Mouse (Mus musculus) limb, embryonic 13.5 days (tissue): Measurements from ENCODE around the gene Rasl11a. TPM values are rescaled to one million over a fixed set of nuclear protein-coding genes. Genes with fewer than 3 reads are reported as not detected.

Source experiments
- ATAC-seq: fragments of 200-750 bp; cut with Nextera tagmentation; 2 replicates; pipeline ENCODE4 v1.8.0; 2017; ENCODE audit warnings: low read depth, moderate number of reproducible peaks, moderate TSS enrichment; ENCODE audit not compliant: low FRiP score
- H3K27ac ChIP-seq: fragments of 300-500 bp; sonication (generic); 2 replicates; pipeline ENCODE4 v1.5.1; 2015; ENCODE audit warnings: inconsistent platforms, mild to moderate bottlenecking, moderate library complexity
- H3K27me3 ChIP-seq: fragments of 300-500 bp; sonication (generic); 2 replicates; pipeline ENCODE4 v1.6.1; 2015; ENCODE audit warnings: mild to moderate bottlenecking, inconsistent platforms
- H3K36me3 ChIP-seq: fragments of 300-500 bp; sonication (generic); 2 replicates; pipeline ENCODE4 v1.6.1; 2015; ENCODE audit warnings: inconsistent platforms, mild to moderate bottlenecking, moderate library complexity
- H3K4me1 ChIP-seq: fragments of 300-500 bp; sonication (generic); 2 replicates; pipeline ENCODE4 v1.6.1; 2015; ENCODE audit warnings: inconsistent platforms
- H3K4me2 ChIP-seq: fragments of 300-500 bp; sonication (generic); replicated peaks from 2 replicates; pipeline ENCODE4 v1.6.1; 2015; ENCODE audit warnings: inconsistent platforms, mild to moderate bottlenecking, moderate library complexity
- H3K4me3 ChIP-seq: fragments of 300-500 bp; sonication (generic); 2 replicates; pipeline ENCODE4 v1.5.1; 2015; ENCODE audit warnings: moderate library complexity, mild to moderate bottlenecking, inconsistent platforms
- H3K9ac ChIP-seq: fragments of 300-500 bp; sonication (generic); 2 replicates; pipeline ENCODE4 v1.6.1; 2015; ENCODE audit warnings: mild to moderate bottlenecking, inconsistent platforms
- H3K9me3 ChIP-seq: fragments of 300-500 bp; sonication (generic); 2 replicates; pipeline ENCODE4 v1.6.1; 2016; ENCODE audit warnings: inconsistent platforms
- WGBS: fragments of 180-500 bp; shearing (Covaris S2); methylation state at CpG from one replicate; pipeline ENCODE4 v1.1.7; 2015; 5-methylcytosine and 5-hydroxymethylcytosine counted together
- polyA plus RNA-seq: library from polyadenylated mRNA; unstranded; fragments of >200 nt; fragmentation: Nextera tagmentation; extraction: Ambion mirVana; gene quantifications from 2 replicates; pipeline ENCODE4 v1.2.1, GENCODE M21; 2015

Gene Rasl11a
- polyA plus RNA-seq = 18.1 and 20.4 TPM in 2 replicates

DNA sequence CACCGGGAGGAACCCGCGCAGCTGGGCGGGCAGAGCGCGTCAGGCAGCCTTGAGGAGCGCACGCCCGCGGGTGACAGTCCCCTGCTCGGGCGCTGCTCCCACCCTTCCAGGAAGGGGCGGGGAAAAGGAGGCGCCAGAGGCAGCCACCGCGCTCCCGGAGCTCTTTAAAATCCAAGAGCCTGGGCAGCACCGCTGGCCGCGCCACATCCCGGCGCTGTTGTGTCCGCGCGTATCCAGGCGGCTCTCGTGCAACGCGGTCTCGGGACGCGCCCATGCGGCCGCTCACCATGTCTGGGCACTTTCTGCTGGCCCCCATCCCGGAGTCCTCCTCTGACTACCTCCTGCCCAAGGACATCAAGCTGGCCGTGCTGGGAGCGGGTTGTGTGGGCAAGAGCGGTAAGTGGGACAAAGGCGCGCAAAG lies at the start of gene Rasl11a:
Rasl11a (plus strand) TSS at position 127 of the 421 bp plus-strand sequence.
- peak; percentile 88 for ATAC-seq
- under 1% methylated on average over 39 of the region's 40 CpGs for WGBS
- Histone ChIP-seq H3K4me3 (peak within 1 kb of the TSS; percentile 69), H3K27ac (peak within 1 kb of the TSS; percentile 48), H3K9ac (peak within 1 kb of the TSS; percentile 78), H3K27me3 (no peaks in the 10 kb centered on the region), H3K4me2 (peak within 1 kb of the TSS; percentile 94), H3K4me1 (peaks cover 18% of the 10 kb centered on the region), H3K36me3 (no peaks in the 10 kb centered on the region), H3K9me3 (no peaks in the 10 kb centered on the region)

DNA sequence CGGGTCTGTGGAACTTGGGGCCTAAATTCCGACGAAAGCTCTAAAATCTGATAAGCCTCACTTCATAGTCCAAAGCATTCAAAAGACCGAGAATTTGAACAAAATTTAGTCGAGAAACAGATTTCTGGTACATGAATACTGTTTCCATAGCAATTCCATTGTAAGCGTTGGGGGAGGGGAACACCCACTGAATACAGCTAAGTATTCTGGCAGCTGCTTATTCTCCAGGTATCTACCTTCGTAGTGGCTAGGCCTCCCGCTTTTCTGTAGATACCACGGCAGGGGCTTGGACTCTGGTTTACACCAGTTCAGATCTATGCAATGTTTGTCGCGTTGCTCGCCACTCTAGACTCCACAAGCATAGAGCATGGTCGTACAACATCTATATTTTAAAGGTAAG lies 49.1 kb upstream of the Rasl11a start:
- no peak overlapping the region for H3K4me2 ChIP-seq
- no peaks in the 10 kb centered on the region for H3K36me3 ChIP-seq
- H3K4me1 ChIP-seq = peaks cover 30% of the 10 kb centered on the region
- no peaks in the 10 kb centered on the region for H3K27me3 ChIP-seq
- no peaks in the 10 kb centered on the region for H3K9me3 ChIP-seq
- no peak overlapping the region for H3K27ac ChIP-seq
- no peak for ATAC-seq
- no peak overlapping the region for H3K4me3 ChIP-seq
- WGBS = 79% methylated on average over 13 of the region's 13 CpGs
- no peak overlapping the region for H3K9ac ChIP-seq

DNA sequence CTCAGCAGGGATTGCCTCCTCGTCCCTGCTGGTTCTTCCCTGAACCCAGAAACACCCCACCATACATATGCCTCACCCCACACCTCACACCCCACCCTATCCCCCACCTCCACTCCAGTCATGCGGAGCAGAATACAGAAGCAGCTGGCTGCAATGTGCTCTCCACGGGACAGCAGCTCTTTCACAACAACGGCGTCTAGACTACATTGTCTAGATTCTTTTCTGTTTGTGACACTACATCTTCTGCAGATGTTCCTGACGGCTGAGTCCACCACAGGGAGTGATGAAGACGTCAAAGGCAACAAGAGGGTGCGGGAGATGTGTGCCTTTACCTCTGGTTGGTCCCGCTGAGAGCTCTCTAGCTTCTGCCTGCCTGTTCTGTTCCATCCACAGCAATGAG lies 46.8 kb upstream of the Rasl11a start:
- H3K27ac ChIP-seq = no peak overlapping the region
- no peaks in the 10 kb centered on the region for H3K27me3 ChIP-seq
- ATAC-seq = no peak
- H3K4me3 ChIP-seq = no peak overlapping the region
- WGBS = 66% methylated on average over 9 of the region's 9 CpGs
- H3K9me3 ChIP-seq = peaks cover 7% of the 10 kb centered on the region
- H3K4me1 ChIP-seq = peaks cover 7% of the 10 kb centered on the region
- H3K9ac ChIP-seq = no peak overlapping the region
- no peak overlapping the region for H3K4me2 ChIP-seq
- no peaks in the 10 kb centered on the region for H3K36me3 ChIP-seq

DNA sequence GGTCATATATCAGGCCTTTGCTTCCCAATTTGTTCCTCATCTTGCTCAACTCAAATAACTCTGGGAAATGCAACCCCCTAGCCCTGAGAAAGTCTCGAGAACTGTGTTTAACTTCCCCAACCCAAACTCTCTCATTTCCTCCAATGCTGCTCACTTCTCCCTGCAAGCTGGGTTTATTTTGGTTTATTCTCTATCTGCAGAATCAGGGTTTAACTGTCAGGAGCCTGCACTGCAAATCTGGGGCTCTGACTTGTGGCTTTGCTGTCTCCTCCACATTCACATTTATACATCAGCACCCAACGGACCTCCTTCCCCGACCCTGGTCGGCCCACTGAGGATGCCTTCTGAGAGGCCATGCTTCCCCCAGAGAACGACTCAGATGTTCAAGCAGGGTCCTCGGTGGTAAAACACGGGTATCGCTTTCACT lies 38.9 kb upstream of the Rasl11a start:
- Histone ChIP-seq H3K27me3 (no peaks in the 10 kb centered on the region), H3K4me2 (no peak overlapping the region), H3K27ac (no peak overlapping the region), H3K4me3 (no peak overlapping the region), H3K9ac (no peak overlapping the region), H3K4me1 (no peaks in the 10 kb centered on the region), H3K36me3 (no peaks in the 10 kb centered on the region), H3K9me3 (peaks cover 7% of the 10 kb centered on the region)
- 73% methylated on average over 8 of the region's 8 CpGs for WGBS
- ATAC-seq = no peak

DNA sequence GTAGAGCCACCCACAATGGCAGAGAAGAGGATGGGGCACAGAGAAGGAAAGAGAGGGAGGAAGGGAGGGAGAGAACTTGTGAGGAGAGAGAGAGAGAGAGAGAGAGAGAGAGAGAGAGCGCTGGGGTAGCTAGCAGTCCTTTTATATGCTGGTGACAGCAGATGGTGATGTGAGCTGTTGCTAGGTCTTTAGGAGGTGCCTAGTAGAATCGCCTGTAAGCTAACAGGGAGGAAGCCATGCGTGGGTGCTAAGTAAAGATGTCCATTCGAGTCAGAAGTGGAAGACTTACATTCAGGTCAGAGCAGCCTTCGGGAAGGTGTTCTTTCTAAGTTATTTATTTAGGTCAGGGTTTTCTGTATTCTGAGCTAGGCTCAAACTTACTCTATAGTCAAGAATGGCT lies 34.9 kb upstream of the Rasl11a start:
- Histone ChIP-seq H3K27ac (no peak overlapping the region), H3K9ac (no peak overlapping the region), H3K36me3 (no peaks in the 10 kb centered on the region), H3K9me3 (no peaks in the 10 kb centered on the region), H3K4me3 (no peak overlapping the region), H3K27me3 (no peaks in the 10 kb centered on the region), H3K4me1 (no peaks in the 10 kb centered on the region), H3K4me2 (no peak overlapping the region)
- no peak for ATAC-seq
- 75% methylated on average over 5 of the region's 5 CpGs for WGBS

DNA sequence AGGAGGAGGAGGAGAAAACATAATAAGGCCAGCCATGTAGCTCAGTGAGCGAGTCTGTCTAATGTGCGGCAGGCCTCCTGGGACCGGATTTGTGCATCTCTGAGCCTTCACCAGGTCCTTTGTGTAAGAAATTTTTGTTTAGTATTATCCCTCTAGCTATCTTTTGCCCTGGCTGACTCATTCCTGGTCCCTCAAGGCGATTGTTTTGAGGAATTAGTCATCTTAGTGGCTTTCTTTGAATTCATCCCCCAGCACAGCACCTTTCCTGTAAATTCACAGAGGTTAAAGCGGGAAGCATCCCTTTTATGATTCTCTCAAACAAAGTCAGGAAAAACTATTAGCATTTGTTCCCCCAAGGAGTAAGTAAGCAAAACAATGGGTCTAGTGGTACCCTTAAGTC lies 32.0 kb upstream of the Rasl11a start:
- no peak overlapping the region for H3K4me3 ChIP-seq
- no peak overlapping the region for H3K9ac ChIP-seq
- WGBS = 87% methylated on average over 5 of the region's 5 CpGs
- ATAC-seq = no peak
- no peaks in the 10 kb centered on the region for H3K4me1 ChIP-seq
- no peaks in the 10 kb centered on the region for H3K36me3 ChIP-seq
- H3K27ac ChIP-seq = no peak overlapping the region
- no peaks in the 10 kb centered on the region for H3K9me3 ChIP-seq
- H3K4me2 ChIP-seq = no peak overlapping the region
- no peaks in the 10 kb centered on the region for H3K27me3 ChIP-seq

DNA sequence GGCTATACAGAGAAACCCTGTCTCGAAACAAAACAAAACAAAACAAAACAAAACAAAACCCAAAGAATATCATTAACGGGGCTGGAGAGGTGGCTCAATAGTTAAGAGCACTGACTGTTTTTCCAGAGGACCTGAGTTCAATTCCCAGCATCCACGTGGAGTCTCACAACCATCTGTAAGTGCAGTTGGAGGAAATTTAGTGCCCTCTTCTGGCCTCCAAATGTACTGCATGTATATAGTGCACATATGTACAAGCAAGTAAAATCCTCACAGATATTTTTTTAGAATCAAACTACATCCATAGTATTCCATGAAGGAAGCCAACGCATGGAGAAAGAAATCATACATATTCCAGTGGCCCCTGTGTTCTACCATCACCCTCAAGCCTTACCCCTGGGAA lies 31.4 kb upstream of the Rasl11a start:
- Histone ChIP-seq H3K4me2 (no peak overlapping the region), H3K9ac (no peak overlapping the region), H3K9me3 (no peaks in the 10 kb centered on the region), H3K36me3 (no peaks in the 10 kb centered on the region), H3K4me3 (no peak overlapping the region), H3K27me3 (no peaks in the 10 kb centered on the region), H3K4me1 (no peaks in the 10 kb centered on the region), H3K27ac (no peak overlapping the region)
- no peak for ATAC-seq
- 90% methylated on average over 4 of the region's 4 CpGs for WGBS

DNA sequence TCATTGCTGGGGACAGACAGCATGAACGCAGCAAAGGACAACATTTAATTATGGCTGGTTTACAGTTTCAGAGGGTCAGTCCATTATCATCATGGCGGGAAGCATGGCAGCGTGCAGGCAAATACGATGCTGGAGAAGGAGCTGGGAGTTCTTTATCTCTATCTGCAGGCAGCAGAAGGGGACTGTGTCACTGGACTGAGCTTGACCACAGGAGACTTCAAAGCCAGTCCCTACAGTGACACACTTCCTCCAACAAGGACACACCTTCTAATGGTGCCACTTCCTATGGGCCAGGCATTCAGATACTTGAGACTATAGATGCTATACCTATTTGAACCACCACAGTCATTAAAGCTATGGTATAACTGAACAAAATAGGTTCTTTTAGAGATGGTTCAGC lies 29.5 kb upstream of the Rasl11a start:
- Histone ChIP-seq H3K27ac (no peak overlapping the region), H3K27me3 (no peaks in the 10 kb centered on the region), H3K36me3 (no peaks in the 10 kb centered on the region), H3K9me3 (no peaks in the 10 kb centered on the region), H3K4me3 (no peak overlapping the region), H3K4me2 (no peak overlapping the region), H3K4me1 (no peaks in the 10 kb centered on the region), H3K9ac (no peak overlapping the region)
- 78% methylated on average over 4 of the region's 4 CpGs for WGBS
- no peak for ATAC-seq

DNA sequence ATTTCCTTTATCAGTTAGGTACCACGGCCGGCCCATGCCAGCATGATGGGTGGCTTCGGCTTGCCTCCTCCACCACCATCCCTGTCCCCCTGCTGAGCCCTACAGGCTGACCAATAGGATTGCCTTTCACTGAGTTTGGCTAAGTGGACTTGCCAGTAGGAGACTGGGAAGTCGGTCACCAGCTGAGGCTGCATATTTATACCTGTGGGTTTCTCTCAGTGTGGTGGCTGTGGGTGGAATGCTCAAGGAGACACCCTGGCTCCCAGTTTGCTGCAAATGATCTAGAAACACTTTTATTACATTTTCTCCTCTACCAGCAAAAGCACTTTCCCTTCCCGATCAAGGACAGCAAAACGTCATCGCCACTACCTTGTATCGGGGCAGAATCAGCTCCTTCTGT lies 27.3 kb upstream of the Rasl11a start:
- ATAC-seq = no peak
- no peaks in the 10 kb centered on the region for H3K9me3 ChIP-seq
- no peaks in the 10 kb centered on the region for H3K27me3 ChIP-seq
- no peak overlapping the region for H3K4me2 ChIP-seq
- WGBS = 78% methylated on average over 8 of the region's 8 CpGs
- H3K36me3 ChIP-seq = no peaks in the 10 kb centered on the region
- H3K4me3 ChIP-seq = no peak overlapping the region
- no peaks in the 10 kb centered on the region for H3K4me1 ChIP-seq
- no peak overlapping the region for H3K9ac ChIP-seq
- no peak overlapping the region for H3K27ac ChIP-seq

DNA sequence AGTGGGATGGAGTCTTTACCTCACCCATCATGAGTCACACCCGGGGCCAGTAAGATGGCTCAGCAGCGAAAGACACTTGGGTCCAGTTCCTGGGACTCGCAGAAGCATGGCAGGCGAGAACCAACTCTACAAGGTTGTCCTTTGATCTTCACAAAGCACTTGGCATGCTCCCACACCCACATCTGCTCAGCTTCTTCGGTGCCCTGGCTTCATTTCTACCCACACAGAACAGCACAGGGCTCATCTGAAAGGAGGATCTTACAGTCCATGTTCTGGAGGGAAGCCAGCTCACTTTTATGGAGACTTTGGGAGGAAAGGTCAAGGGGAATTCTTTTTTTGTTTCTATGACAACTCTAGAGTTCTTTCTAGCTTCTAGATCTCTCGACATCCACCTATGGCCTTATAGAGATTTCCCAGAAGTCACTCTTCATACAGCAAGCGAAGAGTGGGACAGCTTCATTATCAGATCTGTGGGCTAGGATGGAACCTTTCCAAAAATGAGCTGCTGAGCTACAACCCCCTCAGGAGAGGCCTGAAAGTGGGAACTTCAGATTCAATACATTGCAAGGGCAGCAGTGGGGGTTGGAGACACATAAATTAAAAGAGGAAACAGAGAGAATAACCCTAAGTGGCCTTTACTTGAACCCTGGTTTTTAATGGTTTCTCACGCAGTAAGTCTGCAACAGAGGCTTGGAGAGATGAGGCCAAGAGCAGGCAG lies 25.8 kb upstream of the Rasl11a start:
- Histone ChIP-seq H3K9ac (no peak overlapping the region), H3K27me3 (no peaks in the 10 kb centered on the region), H3K9me3 (no peaks in the 10 kb centered on the region), H3K4me3 (no peak overlapping the region), H3K36me3 (no peaks in the 10 kb centered on the region), H3K4me1 (no peaks in the 10 kb centered on the region), H3K27ac (no peak overlapping the region), H3K4me2 (no peak overlapping the region)
- ATAC-seq = no peak
- 78% methylated on average over 8 of the region's 8 CpGs for WGBS

DNA sequence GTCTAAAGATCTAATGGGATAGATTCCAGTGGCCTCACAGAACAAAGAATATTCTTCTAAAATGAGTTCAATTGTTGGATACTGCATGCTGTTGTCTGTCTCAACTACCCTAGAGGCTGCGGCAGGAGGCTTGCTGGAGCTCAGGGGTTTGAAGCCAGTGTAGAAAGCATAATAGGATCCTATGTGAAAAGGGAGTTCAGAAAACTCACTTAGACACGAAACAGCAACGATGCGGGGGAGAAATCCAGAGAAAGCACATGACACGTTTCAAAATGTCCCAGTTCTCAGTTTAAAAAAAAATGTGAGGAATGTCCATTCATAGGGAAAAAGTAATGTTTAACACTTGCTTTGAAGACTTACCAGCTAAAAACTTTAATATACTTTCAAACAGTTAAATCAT lies 21.9 kb upstream of the Rasl11a start:
- Histone ChIP-seq H3K4me1 (0 out of 2 replicates have a peak, but pooled peaks cover 5% of the 10 kb centered on the region), H3K27me3 (no peaks in the 10 kb centered on the region), H3K9me3 (no peaks in the 10 kb centered on the region), H3K4me2 (no peak overlapping the region), H3K27ac (no peak overlapping the region), H3K9ac (no peak overlapping the region), H3K36me3 (no peaks in the 10 kb centered on the region), H3K4me3 (no peak overlapping the region)
- WGBS = 84% methylated on average over 5 of the region's 5 CpGs
- ATAC-seq = no peak

DNA sequence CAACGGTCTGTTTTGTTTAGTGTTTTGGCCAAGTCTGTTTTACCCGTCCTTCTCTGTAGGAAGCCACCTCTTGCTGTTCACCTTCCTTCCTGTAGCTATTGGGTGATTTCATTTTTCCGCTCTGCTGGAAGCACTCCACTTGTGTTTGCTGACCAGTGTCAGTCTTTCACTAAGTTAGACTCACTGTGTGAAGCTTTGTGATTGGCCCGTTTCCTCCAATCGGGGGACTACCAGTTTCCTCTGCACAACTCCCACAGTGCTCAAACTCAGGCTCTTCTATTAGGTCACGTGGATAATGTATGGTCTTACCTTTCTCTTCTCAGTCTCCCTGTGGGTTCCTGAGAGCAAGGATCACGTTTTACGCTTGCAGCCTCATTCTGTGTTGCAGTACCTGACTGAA lies 15.3 kb upstream of the Rasl11a start:
- H3K36me3 ChIP-seq = peaks cover 5% of the 10 kb centered on the region
- no peak overlapping the region for H3K4me2 ChIP-seq
- no peak for ATAC-seq
- H3K9ac ChIP-seq = no peak overlapping the region
- H3K27ac ChIP-seq = no peak overlapping the region
- peaks cover 15% of the 10 kb centered on the region for H3K4me1 ChIP-seq
- WGBS = 49% methylated on average over 8 of the region's 8 CpGs
- no peaks in the 10 kb centered on the region for H3K27me3 ChIP-seq
- H3K4me3 ChIP-seq = no peak overlapping the region
- no peaks in the 10 kb centered on the region for H3K9me3 ChIP-seq

DNA sequence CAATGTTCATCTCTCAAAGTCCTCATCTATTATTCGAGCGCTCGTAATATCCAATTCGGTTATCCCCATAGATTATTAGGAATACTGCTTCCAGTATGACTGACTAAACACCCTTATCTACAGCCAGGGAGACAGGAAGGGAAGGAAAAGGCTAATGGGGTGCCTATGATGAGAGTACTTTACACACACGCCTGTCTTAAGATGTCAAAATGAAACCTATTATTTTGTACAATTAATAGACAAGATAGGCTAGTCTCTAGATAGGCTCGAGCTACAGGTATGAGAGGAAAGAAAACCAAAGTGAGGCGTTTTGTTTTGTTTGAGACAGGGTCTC lies 12.5 kb upstream of the Rasl11a start:
- H3K27me3 ChIP-seq = no peaks in the 10 kb centered on the region
- ATAC-seq = no peak
- peaks cover 20% of the 10 kb centered on the region for H3K4me1 ChIP-seq
- H3K4me3 ChIP-seq = peak overlapping the region; percentile 73
- H3K9ac ChIP-seq = peak overlapping the region; percentile 95; the same call in 1 of the 2 replicates
- H3K4me2 ChIP-seq = peak overlapping the region; percentile 85
- 51% methylated on average over 7 of the region's 7 CpGs for WGBS
- no peaks in the 10 kb centered on the region for H3K9me3 ChIP-seq
- peaks cover 34% of the 10 kb centered on the region for H3K36me3 ChIP-seq
- H3K27ac ChIP-seq = peak overlapping the region; percentile 75; the same call in 1 of the 2 replicates
